Comparison of ENCODE assay signal across 21 mouse cellular contexts in the genomic region with DNA sequence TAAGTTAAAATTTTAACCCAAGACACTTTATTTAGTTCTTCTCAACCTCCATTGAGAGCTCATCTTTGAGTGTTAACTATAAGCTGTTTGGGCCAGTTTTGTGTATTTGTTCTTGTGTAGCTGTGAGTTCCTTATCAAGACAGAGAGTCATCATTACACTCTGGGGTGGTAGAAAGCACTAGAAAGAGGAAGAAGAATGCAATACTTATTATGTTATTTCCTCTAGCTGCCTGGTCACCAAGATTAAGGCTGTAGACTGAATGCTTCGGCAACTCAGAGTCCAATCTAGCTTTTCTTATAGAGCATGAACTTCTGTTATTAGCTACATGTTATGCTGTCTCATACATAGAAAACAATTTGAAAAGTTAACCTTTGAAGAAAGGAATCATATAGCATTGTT. TPM values are rescaled to one million over a fixed set of nuclear protein-coding genes. Genes with fewer than 3 reads are reported as not detected.
"Had no signal": no experiment of that assay in that cellular context is flagged by ENCODE, and none has a peak within 500 bp of the region (broad histone marks: within the 10 kb centered on the region; RNA-seq: fewer than 3 reads in every experiment).

No protein-coding gene starts in this region.

- H3K27ac ChIP-seq: midbrain, embryonic 13.5 days; midbrain, embryonic 15.5 days; neural tube, embryonic 12.5 days; stomach, embryonic 15.5 days; stomach, postnatal 0 days had no signal

- H3K36me3 ChIP-seq: midbrain, embryonic 13.5 days; midbrain, embryonic 15.5 days; neural tube, embryonic 12.5 days; stomach, embryonic 15.5 days had no signal

- H3K9me3 ChIP-seq: midbrain, embryonic 13.5 days; midbrain, embryonic 15.5 days; neural tube, embryonic 12.5 days; stomach, embryonic 15.5 days had no signal

- H3K4me1 ChIP-seq: megakaryocyte, embryonic 14.5 days; midbrain, embryonic 13.5 days; midbrain, embryonic 15.5 days had no signal

- H3K27me3 ChIP-seq: megakaryocyte, embryonic 14.5 days; midbrain, embryonic 13.5 days; midbrain, embryonic 15.5 days; neural tube, embryonic 12.5 days; stomach, embryonic 15.5 days had no signal

- ATAC-seq: midbrain, embryonic 13.5 days; midbrain, embryonic 15.5 days had no signal

- H3K4me3 ChIP-seq: megakaryocyte, embryonic 14.5 days; midbrain, embryonic 13.5 days; midbrain, embryonic 15.5 days; neural tube, embryonic 12.5 days; stomach, embryonic 15.5 days had no signal

- DNase-seq: lung, adult 18-20 months; lung, embryonic 14.5 days; lung, postnatal 10 days; lung, postnatal 4 days; right cerebral cortex, postnatal 14 days; thymus, adult 2 months; thymus, postnatal 14 days; thymus, postnatal 36 days had no signal

RNA-seq across cellular contexts. Expression of a gene that starts 1.9 kb away (rescaled TPM):
- total RNA-seq: midbrain, postnatal 0 days; monocyte, adult 5-6 weeks; neutrophil, adult 5-6 weeks had no signal
- polyA plus RNA-seq: midbrain, embryonic 11.5 days; midbrain, embryonic 13.5 days; midbrain, embryonic 15.5 days; midbrain, postnatal 0 days; neural tube, embryonic 14.5 days; spleen, adult 2 months; stomach, embryonic 15.5 days; stomach, postnatal 0 days; thymus, adult 2 months had no signal

RNA-seq across cellular contexts. Expression of a gene that starts 10.5 kb away (rescaled TPM):
- total RNA-seq: midbrain, postnatal 0 days; monocyte, adult 5-6 weeks; neutrophil, adult 5-6 weeks had no signal
- polyA plus RNA-seq: midbrain, embryonic 13.5 days; midbrain, embryonic 15.5 days; midbrain, postnatal 0 days; spleen, adult 2 months; stomach, postnatal 0 days; testis, adult 2 months; thymus, adult 2 months had no signal
